Mouse (Mus musculus) lung, postnatal 0 days (tissue): Measurements from ENCODE around the gene Stx8.

Experiments used
- CTCF ChIP-seq: IDR thresholded peaks from 2 replicates; pipeline ENCODE4 v1.5.1; 2016; ENCODE audit warnings: antibody characterized with exemption, mild to moderate bottlenecking
- EP300 ChIP-seq: IDR thresholded peaks from 2 replicates; pipeline ENCODE4 v1.6.1; 2016; ENCODE audit warnings: antibody characterized with exemption, mild to moderate bottlenecking, control low read depth

- TF ChIP-seq EP300 (no peak), CTCF (no peak)
Observed at GRCm38 (mm10) chr11:68213896-68214295, 247.9 kb downstream of the Stx8 start.
